Mouse (Mus musculus) lung, embryonic 16.5 days (tissue): Measurements from ENCODE around the gene Lrp1. TPM values are rescaled to one million over a fixed set of nuclear protein-coding genes. Genes with fewer than 3 reads are reported as not detected.
A peak's percentile ranks its signal among the peaks of the same experiment; 100 is the strongest.

Source experiments
- ATAC-seq: fragments of 200-750 bp; cut with Nextera tagmentation; 2 replicates; pipeline ENCODE4 v1.8.0; 2017; ENCODE audit warnings: low read depth, mild to moderate bottlenecking, moderate library complexity
- H3K27ac ChIP-seq: fragments of 300-500 bp; sonication (generic); 2 replicates; pipeline ENCODE4 v1.5.1; 2014; ENCODE audit warnings: mild to moderate bottlenecking, control low read depth, low read length
- H3K27me3 ChIP-seq: fragments of 300-500 bp; sonication (generic); 2 replicates; pipeline ENCODE4 v1.6.1; 2014; ENCODE audit warnings: low read depth, low read length, mixed read lengths; ENCODE audit not compliant: control insufficient read depth, insufficient read depth
- H3K36me3 ChIP-seq: fragments of 300-500 bp; sonication (generic); 2 replicates; pipeline ENCODE4 v1.6.1; 2014; ENCODE audit warnings: low read length; ENCODE audit not compliant: control insufficient read depth, insufficient read depth
- H3K4me1 ChIP-seq: fragments of 300-500 bp; sonication (generic); replicated peaks from 2 replicates; pipeline ENCODE4 v1.6.1; 2014; ENCODE audit warnings: low read length, mixed read lengths; ENCODE audit not compliant: control insufficient read depth, insufficient read depth
- H3K4me2 ChIP-seq: fragments of 300-500 bp; sonication (generic); 2 replicates; pipeline ENCODE4 v1.6.1; 2014; ENCODE audit warnings: low read depth, low read length, control low read depth
- H3K4me3 ChIP-seq: fragments of 300-500 bp; sonication (generic); 2 replicates; pipeline ENCODE4 v1.5.1; 2014; ENCODE audit warnings: mild to moderate bottlenecking, low read length, control low read depth
- H3K9ac ChIP-seq: fragments of 300-500 bp; sonication (generic); 2 replicates; pipeline ENCODE4 v1.6.1; 2014; ENCODE audit warnings: low read length, control low read depth
- H3K9me3 ChIP-seq: fragments of 300-500 bp; sonication (generic); 2 replicates; pipeline ENCODE4 v1.6.1; 2016; ENCODE audit warnings: low read length; ENCODE audit not compliant: control insufficient read depth
- WGBS: fragments of 180-500 bp; shearing (Covaris S2); extraction: QIAGEN DNeasy Blood & Tissue Kit; methylation state at CpG from one replicate; pipeline ENCODE4 v1.1.7; 2014; 5-methylcytosine and 5-hydroxymethylcytosine counted together
- polyA plus RNA-seq: library from polyadenylated mRNA; unstranded; fragments of >200 nt; fragmentation: Nextera tagmentation; extraction: Ambion mirVana; gene quantifications from 2 replicates; pipeline ENCODE4 v1.2.1, GENCODE M21; 2015

The Lrp1 gene
- polyA plus RNA-seq = 78.9 and 83.6 TPM in 2 replicates

DNA sequence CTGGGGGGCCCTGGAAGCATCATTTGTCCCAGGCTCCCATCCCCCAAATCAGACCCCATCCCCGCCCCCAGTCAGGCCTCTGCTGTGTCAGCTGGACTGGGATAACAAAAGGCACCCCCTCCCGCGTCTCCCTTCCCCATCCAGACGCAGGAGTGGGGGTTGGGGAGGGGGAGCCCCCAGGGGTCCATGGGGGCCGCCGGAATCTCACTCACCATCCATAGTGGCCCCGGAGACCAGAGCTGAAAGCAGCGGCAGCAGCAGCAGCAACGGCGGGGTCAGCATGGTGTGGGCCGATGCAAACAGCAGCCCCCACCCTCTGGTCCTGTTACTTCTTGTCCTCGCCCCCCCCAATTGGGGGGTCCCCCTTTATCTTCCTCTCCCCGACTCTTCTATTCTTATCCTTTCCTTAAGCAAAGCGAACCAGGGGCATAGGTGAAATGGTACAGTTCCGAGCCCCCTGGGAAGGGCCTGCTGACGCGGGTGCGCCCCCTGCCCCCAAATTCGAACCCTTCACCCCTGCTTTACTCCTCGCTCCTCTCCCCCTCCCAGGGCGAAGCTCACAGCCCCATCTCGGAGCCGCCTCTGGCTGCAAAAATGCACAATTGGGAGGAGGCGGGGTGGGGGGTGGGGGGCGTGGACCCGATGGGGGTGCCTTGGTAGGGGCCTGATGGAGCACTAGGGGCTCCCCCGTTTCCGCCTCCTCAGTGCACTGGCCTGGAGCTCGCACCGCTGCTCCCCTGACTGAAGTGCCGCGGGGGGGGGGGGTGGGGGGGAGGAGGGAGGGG lies at the start of gene Lrp1:
Gene Lrp1 (minus strand): TSS at position 743 of the 785 bp plus-strand sequence.
- under 1% methylated on average over 21 of the region's 32 CpGs for WGBS
- peak within 1 kb of the TSS; percentile 78 for H3K9ac ChIP-seq
- H3K4me3 ChIP-seq = peak within 1 kb of the TSS; percentile 68
- peak within 1 kb of the TSS; percentile 88 for H3K4me2 ChIP-seq
- no peaks in the 10 kb centered on the region for H3K27me3 ChIP-seq
- ATAC-seq = peak; percentile 65
- peak within 1 kb of the TSS; percentile 99 for H3K27ac ChIP-seq
- H3K9me3 ChIP-seq = no peaks in the 10 kb centered on the region
- peaks cover 36% of the 10 kb centered on the region for H3K4me1 ChIP-seq
- no peaks in the 10 kb centered on the region for H3K36me3 ChIP-seq

DNA sequence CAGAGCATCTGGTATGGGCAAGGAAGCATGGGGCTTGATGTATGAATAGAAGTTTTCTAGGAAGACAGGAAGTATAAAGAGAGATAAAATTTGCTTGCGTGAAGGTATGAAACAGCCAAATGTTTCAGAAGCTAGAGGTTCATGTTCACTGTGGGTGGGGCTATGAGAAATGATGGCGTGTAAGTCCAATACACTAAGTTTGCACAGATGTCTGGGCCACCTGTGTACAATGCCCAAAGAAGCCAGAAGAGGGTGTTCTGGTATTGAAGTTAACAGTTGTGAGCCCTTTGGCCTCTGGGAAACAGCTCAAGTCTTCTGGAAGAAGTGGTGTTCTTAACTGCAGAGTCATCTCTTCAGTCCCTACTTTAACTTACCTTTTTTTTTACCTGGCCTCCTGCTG lies 49.2 kb upstream of the Lrp1 start:
- Histone ChIP-seq H3K36me3 (no peaks in the 10 kb centered on the region), H3K9me3 (no peaks in the 10 kb centered on the region), H3K27me3 (no peaks in the 10 kb centered on the region), H3K4me1 (peaks cover 14% of the 10 kb centered on the region), H3K9ac (no peak overlapping the region), H3K27ac (no peak overlapping the region), H3K4me2 (no peak overlapping the region), H3K4me3 (no peak overlapping the region)
- ATAC-seq = no peak
- 82% methylated on average over 2 of the region's 2 CpGs for WGBS

DNA sequence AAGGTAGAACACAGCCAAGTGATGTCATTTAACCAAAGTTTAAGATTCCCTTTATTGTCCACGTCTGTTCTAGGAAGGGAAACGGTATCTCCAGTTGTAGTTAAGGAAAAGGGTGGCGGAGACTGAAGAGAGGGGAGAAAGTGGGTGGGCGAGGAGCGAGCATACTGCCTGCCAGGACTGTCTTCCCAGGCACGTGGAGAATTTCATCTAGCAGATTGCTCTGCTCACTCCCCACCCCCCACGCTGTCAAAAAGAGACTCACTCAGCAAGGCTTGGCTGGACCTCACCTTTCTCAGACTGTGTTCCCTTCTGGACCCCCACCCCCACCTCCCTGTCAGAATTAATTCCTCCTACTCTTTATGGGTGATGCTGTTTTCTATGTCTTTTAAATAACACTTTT lies 48.2 kb upstream of the Lrp1 start:
- peak overlapping the region; percentile 92 for H3K4me3 ChIP-seq
- no peaks in the 10 kb centered on the region for H3K27me3 ChIP-seq
- H3K27ac ChIP-seq = peak overlapping the region; percentile 100
- peaks cover 3% of the 10 kb centered on the region; the same call in 1 of the 2 replicates for H3K36me3 ChIP-seq
- WGBS = 6% methylated on average over 7 of the region's 7 CpGs
- ATAC-seq = no peak
- peaks cover 24% of the 10 kb centered on the region for H3K4me1 ChIP-seq
- H3K4me2 ChIP-seq = peak overlapping the region; percentile 80
- H3K9ac ChIP-seq = peak overlapping the region; percentile 97
- H3K9me3 ChIP-seq = no peaks in the 10 kb centered on the region

DNA sequence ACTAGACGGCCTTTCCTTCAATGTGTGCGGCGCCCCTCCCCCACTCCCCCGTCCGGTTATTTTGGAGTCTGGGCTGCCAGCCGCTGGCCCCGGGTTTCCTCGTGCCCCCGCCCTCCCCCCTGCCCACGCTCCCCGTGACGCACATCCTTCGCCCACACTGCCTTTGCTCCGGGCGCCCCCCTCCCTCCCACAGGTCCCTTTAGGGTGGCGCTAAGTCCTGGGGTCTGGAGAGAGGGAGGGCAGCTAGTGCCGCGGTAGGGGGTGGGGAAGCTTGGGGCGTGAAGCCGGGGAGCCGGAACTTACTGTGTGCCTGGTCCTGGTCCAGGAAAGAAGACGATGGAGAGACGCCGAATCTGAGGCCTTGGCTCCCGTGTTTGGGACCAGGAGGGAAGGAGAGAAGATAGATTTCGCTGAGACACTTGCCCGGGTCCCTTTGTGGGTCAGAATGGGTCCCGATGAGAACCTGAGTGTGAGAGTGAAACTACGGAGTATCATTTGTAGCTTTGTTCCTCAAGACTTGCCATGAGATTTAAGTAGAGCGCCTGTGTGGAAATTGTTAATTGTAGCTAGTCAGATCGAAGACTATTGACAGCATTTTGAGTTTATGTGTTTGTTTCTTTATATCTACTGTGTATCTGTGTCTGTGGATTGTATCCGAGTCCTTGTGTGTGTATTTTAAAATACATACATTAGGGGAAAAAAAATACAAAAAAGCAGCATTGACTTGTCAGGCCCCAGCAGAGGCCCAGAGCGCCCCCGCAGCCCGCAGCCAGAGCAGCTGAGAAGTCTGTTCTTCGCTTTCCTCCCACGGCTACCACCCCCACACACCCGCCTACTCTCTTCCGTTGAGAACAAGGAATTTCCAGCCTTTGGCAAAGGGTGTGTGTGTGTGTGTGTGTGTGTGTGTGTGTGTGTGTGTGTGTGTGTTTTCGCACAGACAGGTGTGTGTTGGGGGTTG lies 47.4 kb upstream of the Lrp1 start, which contains the start of gene Nab2:
Gene Nab2 (minus strand): TSS at position 476 of the 958 bp plus-strand sequence.
- WGBS = 2% methylated on average over 38 of the region's 40 CpGs
- no peaks in the 10 kb centered on the region for H3K9me3 ChIP-seq
- H3K9ac ChIP-seq = peak within 1 kb of the TSS; percentile 97
- no peaks in the 10 kb centered on the region for H3K27me3 ChIP-seq
- peaks cover 32% of the 10 kb centered on the region for H3K4me1 ChIP-seq
- H3K4me2 ChIP-seq = peak within 1 kb of the TSS; percentile 80
- H3K36me3 ChIP-seq = peaks cover 3% of the 10 kb centered on the region; the same call in 1 of the 2 replicates
- peak within 1 kb of the TSS; percentile 92 for H3K4me3 ChIP-seq
- peak within 1 kb of the TSS; percentile 100 for H3K27ac ChIP-seq
- peak; percentile 65 for ATAC-seq

DNA sequence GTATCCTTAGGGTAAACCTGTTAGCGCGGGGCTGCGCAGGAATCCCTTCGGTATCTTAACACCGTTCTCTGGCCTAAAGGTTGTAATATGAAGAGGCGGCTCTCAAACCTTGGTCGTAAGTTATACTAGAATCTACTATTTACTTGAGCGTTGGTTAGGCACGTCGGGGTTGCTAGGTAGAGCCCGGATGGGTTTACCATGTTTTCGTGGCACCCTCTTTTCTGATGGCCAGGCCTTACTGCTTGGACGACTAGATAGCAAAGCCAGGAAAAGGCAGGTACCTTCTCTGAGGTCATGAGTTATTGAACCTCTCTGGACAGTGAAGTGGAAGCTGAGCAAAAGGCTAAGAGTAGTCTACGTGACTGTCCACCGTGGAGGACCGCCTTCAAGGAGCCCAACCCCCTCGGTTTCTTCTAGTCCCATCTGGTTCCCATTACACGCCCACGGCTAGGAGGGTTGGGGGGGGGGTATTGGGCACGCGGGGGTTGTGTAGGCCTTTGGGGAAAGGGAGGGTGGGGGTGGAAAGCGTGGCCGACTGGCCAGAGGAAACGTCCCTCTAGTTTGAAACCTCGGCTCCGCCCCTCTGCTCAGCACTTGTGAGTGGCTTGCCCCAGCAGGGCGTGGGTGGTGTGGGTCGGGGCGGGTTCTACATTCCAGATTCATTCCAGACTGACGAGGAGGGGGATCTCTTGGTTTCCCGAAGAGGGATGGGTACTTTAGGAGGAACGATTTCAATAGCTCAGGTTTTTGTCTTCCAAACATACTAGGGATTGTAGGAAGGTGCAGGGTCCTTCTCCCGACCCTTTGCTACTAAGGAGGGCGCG lies 46.5 kb upstream of the Lrp1 start:
- ATAC-seq = peak; percentile 75
- H3K27me3 ChIP-seq = no peaks in the 10 kb centered on the region
- H3K9ac ChIP-seq = peak overlapping the region; percentile 97
- peak overlapping the region; percentile 92 for H3K4me3 ChIP-seq
- peaks cover 41% of the 10 kb centered on the region for H3K4me1 ChIP-seq
- H3K9me3 ChIP-seq = no peaks in the 10 kb centered on the region
- peak overlapping the region; percentile 80 for H3K4me2 ChIP-seq
- H3K27ac ChIP-seq = peak overlapping the region; percentile 100
- WGBS = under 1% methylated on average over 34 of the region's 35 CpGs
- H3K36me3 ChIP-seq = peaks cover 6% of the 10 kb centered on the region

DNA sequence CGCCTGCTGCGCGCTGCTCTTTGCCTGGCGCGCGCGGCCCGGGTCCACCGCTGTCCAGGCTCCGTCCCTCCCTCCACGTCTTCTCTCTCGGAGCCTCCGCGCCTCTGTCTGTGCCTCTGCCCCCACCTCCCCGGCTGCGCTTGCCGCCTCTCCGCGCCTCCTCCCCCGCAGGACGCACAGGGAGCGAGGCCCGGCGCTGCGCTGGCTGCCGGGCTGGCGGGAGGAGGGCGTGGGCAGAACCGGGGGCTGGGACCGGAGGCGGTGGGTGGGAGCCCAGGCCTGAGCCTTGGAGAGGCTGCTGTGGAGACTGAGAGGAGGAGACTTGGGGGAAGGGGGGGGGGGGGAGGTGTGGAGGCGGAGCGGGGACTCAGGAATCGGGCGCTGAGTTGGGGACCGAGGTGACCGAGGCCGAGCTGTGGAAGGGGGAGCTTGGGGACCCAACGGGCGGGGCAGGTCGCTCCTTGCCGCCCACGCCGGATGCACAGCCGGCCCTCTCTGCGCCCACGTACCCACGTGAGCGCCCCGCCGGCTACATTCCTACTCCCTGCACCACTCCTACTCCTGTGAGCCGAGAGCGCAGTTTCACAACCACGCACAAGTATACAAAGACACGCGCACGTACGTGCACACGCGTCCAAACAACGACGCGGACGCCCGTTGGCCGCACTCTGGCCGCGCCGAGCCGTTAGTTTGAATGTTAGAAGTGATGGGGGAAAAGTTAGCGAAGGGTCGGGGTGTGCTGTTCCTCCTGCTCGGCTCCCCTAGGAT lies 45.7 kb upstream of the Lrp1 start, which contains the start of gene Nemp1:
Gene Nemp1 (plus strand): TSS at position 401 of the 768 bp plus-strand sequence.
- Histone ChIP-seq H3K36me3 (peaks cover 6% of the 10 kb centered on the region), H3K9ac (peak within 1 kb of the TSS; percentile 97), H3K4me3 (peak within 1 kb of the TSS; percentile 92), H3K27me3 (no peaks in the 10 kb centered on the region), H3K4me2 (peak within 1 kb of the TSS; percentile 80), H3K27ac (peak within 1 kb of the TSS; percentile 100), H3K9me3 (no peaks in the 10 kb centered on the region), H3K4me1 (peaks cover 49% of the 10 kb centered on the region)
- ATAC-seq = peak; percentile 71
- under 1% methylated on average over 66 of the region's 73 CpGs for WGBS

DNA sequence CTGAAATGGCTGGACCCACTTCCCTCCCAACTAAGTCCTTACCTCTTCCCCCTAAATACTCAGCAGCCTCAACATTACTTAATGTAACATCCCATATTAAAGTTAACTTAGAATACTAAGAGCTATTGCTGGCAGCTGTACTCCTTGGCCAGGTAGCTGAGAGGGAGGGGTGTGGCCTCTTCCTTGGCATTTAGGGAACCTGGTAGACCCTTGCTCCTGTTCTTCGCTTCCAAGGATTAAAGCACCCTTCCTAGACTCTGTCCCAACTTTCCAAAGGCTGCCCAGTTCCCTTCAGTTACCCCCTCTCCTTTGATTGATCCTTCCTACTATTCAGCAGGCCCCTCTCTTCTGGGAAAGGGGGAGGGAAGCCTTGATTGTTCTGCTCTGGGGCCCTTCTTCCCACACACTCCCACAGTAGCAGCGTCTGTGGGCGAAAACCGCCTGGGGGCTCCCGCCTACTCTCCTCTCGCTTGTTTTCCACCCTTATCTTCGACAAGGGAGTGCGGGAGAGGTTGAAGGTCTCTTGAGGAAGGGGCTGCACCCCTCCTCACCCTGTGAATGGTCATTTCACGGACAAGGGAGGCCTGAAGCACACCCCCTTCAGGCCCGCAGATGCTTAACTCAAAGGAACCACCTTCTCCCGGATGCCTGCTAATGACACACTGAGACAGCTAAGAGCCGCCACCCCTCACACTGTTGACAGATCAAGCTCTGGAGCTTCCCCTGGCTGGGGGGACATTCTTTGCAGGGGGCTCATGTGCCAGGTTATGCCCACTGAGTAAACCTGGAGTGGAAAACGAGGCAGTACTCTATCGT lies 44.6 kb upstream of the Lrp1 start:
- no peaks in the 10 kb centered on the region for H3K9me3 ChIP-seq
- H3K4me1 ChIP-seq = peaks cover 60% of the 10 kb centered on the region
- peaks cover 13% of the 10 kb centered on the region for H3K36me3 ChIP-seq
- ATAC-seq = no peak
- H3K4me2 ChIP-seq = peak overlapping the region; percentile 80
- H3K27ac ChIP-seq = peak overlapping the region; percentile 100
- H3K27me3 ChIP-seq = no peaks in the 10 kb centered on the region
- peak overlapping the region; percentile 97 for H3K9ac ChIP-seq
- 4% methylated on average over 14 of the region's 14 CpGs for WGBS
- H3K4me3 ChIP-seq = peak overlapping the region; percentile 92
